Mouse (Mus musculus) forebrain, embryonic 14.5 days (tissue): ENCODE measurements around the gene Myl10. TPM values are rescaled to one million over a fixed set of nuclear protein-coding genes. Genes with fewer than 3 reads are reported as not detected.
A peak's percentile ranks its signal among the peaks of the same experiment; 100 is the strongest.
"Not testable (repeated sequence)": the region's sequence is repeated elsewhere in the genome, so short reads cannot be mapped to it uniquely, and the experiment has no call there.

Experiments used
- ATAC-seq: fragments of 200-750 bp; cut with Nextera tagmentation; 2 replicates; pipeline ENCODE4 v1.8.0; 2017; ENCODE audit warnings: mild to moderate bottlenecking, moderate library complexity
- DNase-seq: peaks from one replicate; pipeline ENCODE4 v3.0.0-alpha.2; 2015; ENCODE audit warnings: low spot score
- H3K27ac ChIP-seq: fragments of 300-500 bp; sonication (generic); 2 replicates; pipeline ENCODE4 v1.5.1; 2014; ENCODE audit warnings: low read depth, mild to moderate bottlenecking, control low read depth, low read length, moderate library complexity
- H3K27me3 ChIP-seq: fragments of 300-500 bp; sonication (generic); replicated peaks from 2 replicates; pipeline ENCODE4 v1.6.1; 2014; ENCODE audit warnings: low read length, control low read depth, mixed read lengths; ENCODE audit not compliant: control insufficient read depth, insufficient read depth
- H3K36me3 ChIP-seq: fragments of 300-500 bp; sonication (generic); 2 replicates; pipeline ENCODE4 v1.6.1; 2014; ENCODE audit warnings: low read length, control low read depth; ENCODE audit not compliant: control insufficient read depth, insufficient read depth
- H3K4me1 ChIP-seq: fragments of 300-500 bp; sonication (generic); 2 replicates; pipeline ENCODE4 v1.6.1; 2014; ENCODE audit warnings: antibody characterized with exemption, low read length, control low read depth; ENCODE audit not compliant: control insufficient read depth, insufficient read depth
- H3K4me2 ChIP-seq: fragments of 300-500 bp; sonication (generic); 2 replicates; pipeline ENCODE4 v1.6.1; 2014; ENCODE audit warnings: mild to moderate bottlenecking, control low read depth, low read length
- H3K4me3 ChIP-seq: fragments of 300-500 bp; sonication (generic); 2 replicates; pipeline ENCODE4 v1.5.1; 2014; ENCODE audit warnings: low read depth, low read length, control low read depth
- H3K9ac ChIP-seq: fragments of 300-500 bp; sonication (generic); 2 replicates; pipeline ENCODE4 v1.6.1; 2014; ENCODE audit warnings: mild to moderate bottlenecking, low read length, control low read depth, moderate library complexity
- H3K9me3 ChIP-seq: fragments of 300-500 bp; sonication (generic); replicated peaks from 2 replicates; pipeline ENCODE4 v1.6.1; 2016; ENCODE audit warnings: low read length, control low read depth, mixed read lengths; ENCODE audit not compliant: control insufficient read depth
- WGBS: fragments of 180-500 bp; shearing (Covaris S2); extraction: QIAGEN DNeasy Blood & Tissue Kit; methylation state at CpG from one replicate; pipeline ENCODE4 v1.1.7; 2014; 5-methylcytosine and 5-hydroxymethylcytosine counted together
- polyA plus RNA-seq: library from polyadenylated mRNA; unstranded; fragments of >200 nt; fragmentation: Nextera tagmentation; extraction: Ambion mirVana; gene quantifications from 2 replicates; pipeline ENCODE4 v1.2.1, GENCODE M21; 2014

Myl10 gene
- polyA plus RNA-seq, 1 experiment from 2014 or later = not detected

GRCm38 (mm10) chr5:136714232-136714875, 21.4 kb downstream of the Myl10 start:
- Histone ChIP-seq H3K27me3 (0 out of 2 replicates have a peak, but pooled peaks cover 2% of the 10 kb centered on the region), H3K9ac (peak overlapping the region; percentile 40; the same call in 1 of the 2 replicates), H3K4me1 (peaks cover 13% of the 10 kb centered on the region), H3K27ac (no peak overlapping the region), H3K36me3 (no peaks in the 10 kb centered on the region), H3K4me2 (peak overlapping the region; percentile 33), H3K4me3 (peak overlapping the region; percentile 14; the same call in 1 of the 2 replicates), H3K9me3 (no peaks in the 10 kb centered on the region)
- DNase-seq = peak; percentile 68
- peak; percentile 60 for ATAC-seq
- 13% methylated on average over 32 of the region's 32 CpGs for WGBS

GRCm38 (mm10) chr5:136714879-136715278, 21.9 kb downstream of the Myl10 start:
- H3K36me3 ChIP-seq = no peaks in the 10 kb centered on the region
- ATAC-seq (no peak), DNase-seq (peak; percentile 75)
- peak overlapping the region; percentile 40; the same call in 1 of the 2 replicates for H3K9ac ChIP-seq
- H3K4me2 ChIP-seq = peak overlapping the region; percentile 33; the same call in 1 of the 2 replicates
- H3K9me3 ChIP-seq = no peaks in the 10 kb centered on the region
- 0 out of 2 replicates have a peak, but pooled peaks cover 2% of the 10 kb centered on the region for H3K27me3 ChIP-seq
- H3K4me3 ChIP-seq = no peak overlapping the region
- no peak overlapping the region for H3K27ac ChIP-seq
- WGBS = 22% methylated on average over 11 of the region's 11 CpGs
- peaks cover 13% of the 10 kb centered on the region for H3K4me1 ChIP-seq

GRCm38 (mm10) chr5:136716696-136717572, 24.0 kb downstream of the Myl10 start:
- H3K4me3 ChIP-seq = no peak overlapping the region
- H3K9ac ChIP-seq = no peak overlapping the region
- H3K4me1 ChIP-seq = peaks cover 9% of the 10 kb centered on the region
- H3K4me2 ChIP-seq = no peak overlapping the region
- H3K27me3 ChIP-seq = 0 out of 2 replicates have a peak, but pooled peaks cover 2% of the 10 kb centered on the region
- no peaks in the 10 kb centered on the region for H3K9me3 ChIP-seq
- DNase-seq (no peak), ATAC-seq (no peak)
- WGBS = 57% methylated on average over 10 of the region's 10 CpGs
- H3K36me3 ChIP-seq = no peaks in the 10 kb centered on the region
- no peak overlapping the region for H3K27ac ChIP-seq

GRCm38 (mm10) chr5:136717573-136717854, 24.6 kb downstream of the Myl10 start:
- H3K9ac ChIP-seq = no peak overlapping the region
- 81% methylated on average over 2 of the region's 2 CpGs for WGBS
- no peak for DNase-seq
- H3K27ac ChIP-seq = no peak overlapping the region
- H3K27me3 ChIP-seq = 0 out of 2 replicates have a peak, but pooled peaks cover 2% of the 10 kb centered on the region
- H3K4me3 ChIP-seq = no peak overlapping the region
- no peaks in the 10 kb centered on the region for H3K9me3 ChIP-seq
- H3K4me1 ChIP-seq = peaks cover 9% of the 10 kb centered on the region
- H3K4me2 ChIP-seq = no peak overlapping the region
- no peak for ATAC-seq
- H3K36me3 ChIP-seq = no peaks in the 10 kb centered on the region

GRCm38 (mm10) chr5:136718656-136719055, 25.7 kb downstream of the Myl10 start:
- H3K36me3 ChIP-seq = no peaks in the 10 kb centered on the region
- H3K27ac ChIP-seq = no peak overlapping the region
- no peak overlapping the region for H3K9ac ChIP-seq
- DNase-seq (peak; percentile 24), ATAC-seq (no peak)
- no peak overlapping the region for H3K4me2 ChIP-seq
- no peak overlapping the region for H3K4me3 ChIP-seq
- no peaks in the 10 kb centered on the region for H3K9me3 ChIP-seq
- peaks cover 9% of the 10 kb centered on the region for H3K4me1 ChIP-seq
- WGBS = 70% methylated on average over 8 of the region's 8 CpGs
- H3K27me3 ChIP-seq = 0 out of 2 replicates have a peak, but pooled peaks cover 2% of the 10 kb centered on the region

GRCm38 (mm10) chr5:136721596-136721995, 28.6 kb downstream of the Myl10 start:
- Histone ChIP-seq H3K4me1 (0 out of 2 replicates have a peak, but pooled peaks cover 2% of the 10 kb centered on the region), H3K9me3 (no peaks in the 10 kb centered on the region), H3K36me3 (no peaks in the 10 kb centered on the region), H3K4me3 (no peak overlapping the region), H3K9ac (no peak overlapping the region; the same call in 1 of the 2 replicates), H3K27me3 (0 out of 2 replicates have a peak, but pooled peaks cover 2% of the 10 kb centered on the region), H3K4me2 (no peak overlapping the region), H3K27ac (no peak overlapping the region)
- DNase-seq = no peak
- ATAC-seq = no peak
- 89% methylated on average over 5 of the region's 5 CpGs for WGBS

GRCm38 (mm10) chr5:136726271-136726670, 33.3 kb downstream of the Myl10 start:
- H3K9me3 ChIP-seq, H3K27me3 ChIP-seq, H3K36me3 ChIP-seq, H3K4me3 ChIP-seq, H3K4me2 ChIP-seq, H3K9ac ChIP-seq, DNase-seq, H3K4me1 ChIP-seq, H3K27ac ChIP-seq, ATAC-seq: not testable (repeated sequence)
- WGBS = 88% methylated on average over 4 of the region's 5 CpGs

GRCm38 (mm10) chr5:136738918-136739317, 46.0 kb downstream of the Myl10 start:
- no peak for ATAC-seq
- H3K4me1 ChIP-seq = no peaks in the 10 kb centered on the region

GRCm38 (mm10) chr5:136746596-136746995, 53.6 kb downstream of the Myl10 start:
- no peak for DNase-seq
- no peak overlapping the region for H3K9ac ChIP-seq
- no peak for ATAC-seq
- no peaks in the 10 kb centered on the region for H3K9me3 ChIP-seq
- H3K4me3 ChIP-seq = no peak overlapping the region
- WGBS = 60% methylated on average over 9 of the region's 9 CpGs
- no peak overlapping the region for H3K4me2 ChIP-seq
- no peaks in the 10 kb centered on the region for H3K36me3 ChIP-seq
- no peak overlapping the region for H3K27ac ChIP-seq
- no peaks in the 10 kb centered on the region for H3K4me1 ChIP-seq
- H3K27me3 ChIP-seq = no peaks in the 10 kb centered on the region

More at GRCm38 (mm10) chr5:136738918-136739317, 46.0 kb downstream of the Myl10 start:
- H3K9ac ChIP-seq = no peak overlapping the region
- H3K4me2 ChIP-seq = no peak overlapping the region
- no peaks in the 10 kb centered on the region for H3K27me3 ChIP-seq
- H3K9me3 ChIP-seq = no peaks in the 10 kb centered on the region
- no peak overlapping the region for H3K27ac ChIP-seq
- H3K36me3 ChIP-seq = no peaks in the 10 kb centered on the region
- H3K4me3 ChIP-seq = no peak overlapping the region
- WGBS = 57% methylated on average over 6 of the region's 6 CpGs
- no peak for DNase-seq
